Mouse (Mus musculus): Measurements from ENCODE around the gene Mapk14. TPM values are rescaled to one million over a fixed set of nuclear protein-coding genes. Genes with fewer than 3 reads are reported as not detected.
"Not testable (repeated sequence)": the region's sequence is repeated elsewhere in the genome, so short reads cannot be mapped to it uniquely, and the experiment has no call there.

The Mapk14 gene
- total RNA-seq, 2 experiments from 2014 or later: 66.1 to 84.1 TPM

DNA sequence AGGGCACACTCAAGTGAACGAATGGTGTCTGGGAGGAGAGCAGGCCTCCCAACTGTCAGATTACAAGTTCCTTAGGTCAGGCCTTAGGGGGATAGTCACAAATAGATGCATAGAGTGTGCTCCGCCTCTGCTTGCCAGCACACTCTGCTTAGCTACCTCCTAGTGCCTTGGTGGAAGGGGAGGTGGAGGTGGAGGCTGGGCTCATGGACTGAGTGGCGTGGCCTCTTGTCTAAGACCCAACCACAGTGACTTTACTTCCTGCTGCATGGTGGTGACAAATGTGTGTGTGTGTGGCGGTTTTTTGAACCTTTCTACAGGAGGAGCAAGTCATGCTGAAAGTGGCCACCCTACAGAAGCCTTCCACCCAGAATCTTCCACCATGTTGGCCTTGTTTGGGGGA lies 45.4 kb downstream of the Mapk14 start:
- no peak for DNase-seq

DNA sequence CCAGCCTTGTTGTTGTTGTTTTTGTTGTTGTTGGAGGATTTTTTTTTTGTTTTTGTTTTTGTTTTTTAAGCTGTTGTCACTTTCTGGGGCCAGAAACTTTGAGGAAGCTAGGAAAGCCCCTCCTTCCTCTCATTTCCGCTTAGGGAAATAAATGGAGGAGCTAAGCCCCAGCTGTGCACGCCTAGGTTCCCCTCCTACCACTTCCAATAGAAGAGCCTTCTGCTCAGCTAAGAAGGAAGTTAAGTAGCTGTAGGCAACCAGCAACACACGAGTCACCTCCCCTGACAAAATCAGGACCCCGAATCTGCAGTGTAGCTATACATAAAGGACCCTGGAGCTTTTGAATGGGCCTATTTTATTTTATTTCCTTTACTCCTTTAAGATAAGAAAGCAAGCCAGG lies 46.8 kb downstream of the Mapk14 start:
- DNase-seq: no peak

DNA sequence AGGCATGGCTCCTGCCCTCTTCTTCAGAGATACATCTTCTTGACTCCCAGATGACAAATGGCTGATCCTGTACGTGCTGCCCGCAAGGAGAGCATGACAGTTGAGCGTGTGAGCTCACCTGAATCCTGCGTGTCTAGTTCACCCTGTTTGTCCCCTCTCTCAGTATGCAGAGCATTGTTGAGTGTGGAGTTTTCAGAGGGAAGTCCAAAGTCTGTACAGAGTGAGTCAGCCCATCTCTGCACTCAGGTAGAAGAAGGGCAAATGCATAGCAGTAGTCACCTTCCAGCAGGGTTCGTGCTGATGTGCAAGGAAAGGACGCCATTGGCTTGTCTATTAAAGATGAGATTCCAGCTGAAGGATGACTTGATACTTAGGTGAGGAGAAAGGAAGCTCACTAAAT lies 48.1 kb downstream of the Mapk14 start:
- DNase-seq: no peak

DNA sequence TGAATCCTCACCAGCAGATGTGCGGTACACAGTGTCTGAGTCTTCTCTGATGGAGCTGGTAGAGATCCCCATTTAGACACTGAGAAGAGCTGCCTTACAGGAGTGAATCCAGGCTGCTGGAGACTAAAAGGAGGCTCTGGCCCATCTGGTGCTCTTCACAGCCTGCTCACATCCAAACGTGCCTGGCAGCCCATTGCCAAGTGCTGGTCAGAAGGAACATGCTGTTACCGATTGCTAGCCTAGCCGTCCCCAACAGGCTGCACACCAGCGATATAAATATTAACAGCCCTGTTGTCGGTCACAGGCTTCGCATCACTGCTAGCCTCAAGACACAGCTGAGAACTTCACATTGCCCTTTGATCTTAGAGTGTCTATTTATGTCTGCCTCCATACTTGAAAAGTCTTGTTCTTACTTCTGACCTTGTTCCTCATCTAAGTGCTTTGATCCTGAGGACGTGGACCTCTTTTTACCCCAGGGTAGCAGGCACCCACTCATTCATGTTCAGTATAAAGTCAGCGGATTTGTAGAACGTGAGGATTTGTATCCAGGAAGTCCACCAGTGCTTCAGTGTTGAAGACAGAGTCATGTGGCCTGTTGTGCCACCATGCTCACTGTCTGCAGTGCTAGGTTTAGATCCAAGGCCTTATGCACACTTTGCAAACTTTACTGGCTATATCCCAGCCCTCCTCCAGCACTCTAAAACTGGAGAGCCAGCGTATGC lies 52.2 kb downstream of the Mapk14 start:
- no peak for DNase-seq

DNA sequence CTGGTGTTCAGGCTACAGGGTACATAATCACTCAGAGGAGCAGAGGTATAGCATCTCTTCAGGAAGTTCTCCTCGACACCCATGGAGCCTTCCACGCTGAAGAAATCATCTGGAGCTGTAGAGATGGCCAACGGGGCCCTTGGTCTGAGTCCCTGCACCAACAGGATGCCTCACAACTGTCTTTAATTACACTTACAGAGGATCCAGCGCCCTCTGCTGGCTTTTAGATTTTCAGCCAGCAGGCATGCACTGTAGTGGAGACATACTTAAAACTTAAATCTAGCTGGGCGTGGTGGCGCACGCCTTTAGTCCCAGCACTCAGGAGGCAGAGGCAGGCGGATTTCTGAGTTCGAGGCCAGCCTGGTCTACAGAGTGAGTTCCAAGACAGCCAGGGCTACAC lies 52.8 kb downstream of the Mapk14 start:
- DNase-seq: no peak

DNA sequence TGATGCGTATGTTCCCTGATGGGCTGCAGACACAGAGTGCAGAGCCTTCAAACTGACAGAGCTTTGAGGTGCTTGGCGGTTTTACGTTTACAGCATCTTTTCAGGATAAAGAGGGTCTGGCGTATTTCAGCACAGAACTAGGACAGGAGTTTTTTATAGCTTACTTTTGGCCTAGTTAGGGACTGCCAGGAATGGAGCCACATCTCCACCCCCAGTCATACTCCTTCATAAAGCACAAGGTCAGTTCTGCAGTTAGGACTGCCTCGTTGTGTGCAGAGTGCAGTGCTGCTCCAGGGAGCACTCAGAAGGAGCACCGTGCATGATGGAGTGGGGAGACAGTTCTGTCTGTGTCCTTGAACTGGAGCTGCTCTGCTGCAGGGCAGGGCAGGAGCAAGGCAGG lies 54.6 kb downstream of the Mapk14 start:
- DNase-seq: no peak

DNA sequence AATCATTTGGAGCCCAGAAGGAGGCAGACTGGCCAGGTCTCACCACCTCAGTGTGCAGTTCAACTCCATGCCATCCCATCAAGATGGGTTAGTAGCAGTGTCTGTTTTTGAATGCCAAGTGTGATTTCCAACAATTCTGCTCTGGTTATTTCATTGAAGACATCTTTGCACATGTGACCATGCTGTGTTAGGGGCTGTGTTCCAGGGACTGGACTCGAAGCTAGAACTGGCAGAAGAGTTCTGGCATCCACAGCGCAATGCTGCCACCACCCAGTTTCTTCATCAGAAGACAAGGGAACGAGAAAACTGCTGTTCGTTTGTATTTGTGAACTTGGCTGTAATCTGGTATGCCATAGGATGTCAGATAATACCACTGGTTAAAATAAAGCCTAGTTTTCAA lies 56.9 kb downstream of the Mapk14 start:
- DNase-seq: no peak

DNA sequence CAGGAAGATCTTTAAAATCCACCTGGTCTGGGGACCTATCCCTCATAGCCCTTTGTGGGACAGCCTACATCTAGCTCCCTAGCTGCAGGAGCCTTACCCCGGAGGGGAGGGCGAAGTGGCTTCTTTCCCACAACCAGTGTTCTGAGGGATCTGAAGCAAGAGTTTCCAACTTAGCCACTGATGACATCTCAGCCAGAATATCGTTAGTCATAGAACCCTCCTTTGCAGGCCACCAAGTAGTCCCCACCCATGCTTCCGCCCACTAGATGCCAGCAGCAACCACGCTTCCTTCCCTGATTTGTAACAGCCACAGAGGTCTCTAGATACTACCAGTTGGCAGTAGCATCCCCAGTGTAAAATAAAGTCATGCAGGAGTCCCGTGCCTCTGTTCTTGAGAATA lies 59.5 kb downstream of the Mapk14 start:
- DNase-seq: peak; percentile 30 to 37

DNA sequence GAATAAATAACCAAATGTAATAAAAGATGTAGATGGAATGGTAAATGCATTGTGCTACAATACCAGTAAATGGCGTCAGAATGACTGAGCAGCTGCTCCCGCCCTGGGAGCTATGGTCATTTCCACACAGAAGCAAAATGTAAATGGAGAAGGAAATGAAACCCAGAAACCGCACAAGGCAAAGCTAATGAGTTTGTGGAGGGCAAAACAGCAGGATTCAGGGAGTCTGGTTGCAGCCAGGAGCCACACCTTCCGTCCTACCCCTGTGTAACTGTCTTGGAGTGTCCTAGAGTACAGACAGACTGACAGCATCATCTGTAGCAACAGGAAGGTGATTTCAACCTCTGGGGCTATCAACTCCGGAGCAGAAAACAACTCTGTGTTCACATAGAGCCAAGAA lies 65.3 kb downstream of the Mapk14 start:
- no peak for DNase-seq

DNA sequence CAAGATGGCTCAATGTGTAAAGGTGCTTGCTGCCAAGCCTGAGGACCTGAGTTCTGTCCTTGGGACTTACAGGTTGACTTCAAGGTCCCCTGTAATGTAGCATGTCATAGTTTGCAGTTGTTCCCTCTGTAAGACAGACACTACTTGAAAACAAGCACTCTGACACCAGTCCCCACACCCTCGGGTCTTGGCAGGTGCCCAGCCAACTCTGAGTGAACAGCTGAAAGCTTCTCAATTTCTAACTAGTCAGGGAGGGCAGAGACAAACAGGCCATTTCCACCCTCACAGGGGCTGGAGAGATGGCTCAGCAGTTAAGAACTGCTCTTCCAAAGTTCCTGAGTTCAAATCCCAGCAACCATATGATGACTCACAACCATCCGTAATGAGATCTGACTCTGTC lies 66.3 kb downstream of the Mapk14 start:
- DNase-seq: no peak

DNA sequence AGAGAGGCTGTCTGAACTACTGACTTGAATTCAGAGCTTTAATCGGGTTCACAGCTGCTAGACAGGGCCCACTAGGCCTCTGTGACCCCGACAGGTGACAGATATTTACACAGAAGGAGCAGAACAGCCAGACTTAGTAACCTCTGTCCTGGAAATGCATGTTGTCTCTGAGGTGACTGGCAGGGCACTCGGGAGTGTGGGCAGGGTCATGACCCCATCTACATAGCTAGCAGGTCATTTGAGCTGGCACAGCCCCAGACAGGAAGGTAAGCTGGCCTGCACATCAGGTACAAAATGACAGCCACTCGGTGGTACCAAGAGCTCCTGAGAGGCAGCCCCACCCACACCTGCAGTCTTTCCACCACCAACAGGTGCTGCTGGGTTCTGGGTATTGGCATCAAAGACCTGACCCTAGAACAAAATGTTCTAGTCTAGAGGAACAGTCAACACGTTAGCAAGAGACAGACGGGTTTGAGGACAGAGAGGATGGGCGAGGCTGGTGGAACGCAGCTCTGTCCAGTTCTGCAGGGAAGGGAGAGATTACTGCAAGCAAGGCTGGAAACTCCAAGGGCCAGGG lies 69.7 kb downstream of the Mapk14 start:
- no peak for DNase-seq

DNA sequence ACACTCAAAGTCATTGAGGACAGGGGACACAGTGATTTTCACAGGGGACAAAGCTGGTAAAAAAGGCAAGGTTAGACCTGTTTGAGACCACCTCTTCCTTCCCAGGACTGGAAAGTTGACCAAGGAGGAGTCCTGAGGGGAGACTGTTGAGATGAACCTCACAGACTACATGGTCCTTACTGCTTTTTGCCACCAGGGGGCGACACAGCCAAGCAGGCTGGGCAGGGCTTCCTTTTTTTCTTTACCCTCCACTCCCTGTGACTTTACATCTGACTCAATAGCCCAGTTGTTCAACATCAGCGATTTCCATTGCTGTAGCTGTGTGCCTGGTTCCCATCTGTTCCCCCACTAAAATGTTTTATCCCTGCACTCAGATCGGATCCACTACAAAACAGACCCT lies 70.7 kb downstream of the Mapk14 start:
- peak; percentile 87 to 90 for DNase-seq

DNA sequence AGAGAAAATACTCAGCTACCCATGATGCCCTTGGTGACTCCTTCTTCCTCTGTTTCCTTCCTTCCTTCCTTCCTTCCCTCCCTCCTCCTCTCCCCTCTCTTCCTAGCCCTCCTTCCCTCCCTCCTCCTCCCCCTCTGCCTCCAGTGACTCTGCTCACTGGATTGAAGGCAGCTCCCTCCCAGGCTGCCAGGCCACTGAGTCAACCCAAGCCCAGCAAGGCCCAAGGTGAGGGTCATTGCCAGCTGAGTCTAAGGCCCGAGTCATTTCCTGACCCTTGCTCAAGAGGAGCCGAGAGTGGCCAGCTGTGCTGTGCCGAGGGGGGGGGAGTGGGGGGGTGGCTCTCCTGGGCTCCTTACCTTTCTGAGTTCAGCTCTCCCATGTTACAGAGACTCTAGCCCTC lies 75.1 kb downstream of the Mapk14 start:
- peak; percentile 84 to 88 for DNase-seq

DNA sequence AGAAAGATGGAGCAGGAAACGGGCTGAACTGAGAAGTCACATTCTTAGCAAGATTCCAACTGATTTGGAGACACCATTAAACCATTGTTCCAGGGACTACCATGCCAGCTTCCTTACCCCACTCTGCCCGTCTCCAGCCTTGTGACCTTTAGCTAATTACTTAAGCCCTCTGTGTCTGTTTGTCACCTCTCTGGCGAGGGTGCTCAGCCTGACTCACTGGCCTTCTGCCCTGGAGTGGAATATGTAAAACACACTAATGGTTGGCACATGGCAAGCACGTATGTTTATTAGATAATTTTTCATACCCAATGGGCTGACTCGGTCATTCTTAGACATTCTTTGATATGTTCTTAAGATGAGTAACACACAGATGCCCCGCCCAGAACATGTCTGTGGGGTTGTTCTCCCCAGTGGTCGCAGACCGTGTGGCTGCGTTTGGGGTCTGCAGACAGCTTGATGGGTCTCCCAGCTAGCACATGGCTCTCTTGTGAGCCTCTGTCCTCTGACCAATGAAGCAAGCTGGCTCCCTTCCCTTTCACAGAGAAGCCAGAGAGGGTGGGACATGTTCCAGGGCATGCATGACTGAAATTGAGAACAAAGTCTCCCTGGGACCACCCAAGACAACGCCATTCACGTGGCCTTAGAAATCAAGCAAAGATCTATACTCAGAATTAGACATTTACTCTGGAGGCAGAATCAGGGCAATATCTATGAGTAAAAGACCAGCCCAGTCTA lies 75.8 kb downstream of the Mapk14 start:
- peak in 1 of 2 experiments; percentile 52 for DNase-seq

DNA sequence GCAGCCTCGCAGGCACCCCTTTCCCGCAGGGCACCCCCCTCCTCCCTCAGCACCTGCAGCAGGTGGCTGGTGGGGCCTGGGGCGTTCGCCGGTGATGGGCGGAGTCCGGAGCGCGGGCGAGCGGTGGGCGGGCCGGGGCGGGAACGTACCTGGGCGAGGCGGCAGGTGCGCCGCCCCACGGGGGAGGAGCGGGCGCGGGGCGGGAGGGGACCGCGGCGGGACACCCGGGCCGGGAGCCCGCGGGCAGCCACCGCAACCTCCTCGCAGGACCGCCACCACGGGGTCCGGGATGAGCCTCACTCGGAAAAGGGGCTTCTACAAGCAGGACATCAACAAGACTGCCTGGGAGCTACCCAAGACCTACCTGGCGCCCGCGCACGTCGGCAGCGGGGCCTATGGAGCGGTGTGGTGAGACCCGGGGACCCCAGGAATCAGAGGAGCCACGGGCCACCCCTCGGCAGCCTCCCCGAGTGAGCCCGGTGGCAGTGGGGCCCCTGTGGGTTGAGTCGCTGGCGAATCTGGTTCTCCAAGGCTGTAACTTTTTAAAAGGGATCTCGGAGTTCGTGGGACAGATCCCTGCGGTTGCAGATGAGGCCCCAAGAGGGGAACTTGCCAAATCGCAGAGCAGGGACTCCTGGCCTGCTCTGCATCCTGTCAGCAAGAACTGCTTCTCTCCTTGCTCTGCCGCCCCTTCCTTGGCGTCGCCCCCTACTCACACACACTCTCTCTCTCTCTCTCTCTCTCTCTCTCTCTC lies 78.2 kb downstream of the Mapk14 start, which contains the start of gene Mapk13:
Mapk13 (plus strand) TSS at position 177 of the 754 bp plus-strand sequence.
- DNase-seq: peak; percentile 32 to 44

DNA sequence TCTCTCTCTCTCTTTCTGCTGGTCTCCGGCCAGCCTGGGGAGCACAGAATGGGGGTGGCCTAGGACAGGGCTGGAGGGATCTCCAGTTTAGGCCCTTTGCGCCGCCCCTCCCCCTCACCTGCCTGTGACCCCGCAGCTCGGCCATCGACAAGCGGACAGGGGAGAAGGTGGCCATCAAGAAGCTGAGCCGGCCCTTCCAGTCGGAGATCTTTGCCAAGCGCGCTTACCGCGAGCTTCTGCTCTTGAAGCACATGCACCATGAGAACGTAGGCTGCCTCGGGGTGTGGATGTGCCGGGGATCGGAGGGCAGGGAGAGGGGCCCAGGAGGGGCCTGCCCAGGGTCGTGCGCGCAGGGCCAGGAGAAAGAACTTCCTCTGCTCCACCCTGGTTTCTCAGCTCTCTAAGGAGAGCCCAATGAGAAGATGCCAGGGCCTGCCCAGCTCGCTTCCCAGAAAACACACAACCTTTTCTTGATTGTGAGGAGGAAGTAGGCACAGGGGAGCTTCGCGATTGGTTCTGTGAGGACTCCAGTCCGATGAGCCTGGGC lies 78.8 kb downstream of the Mapk14 start:
- DNase-seq: peak; percentile 34 to 50

DNA sequence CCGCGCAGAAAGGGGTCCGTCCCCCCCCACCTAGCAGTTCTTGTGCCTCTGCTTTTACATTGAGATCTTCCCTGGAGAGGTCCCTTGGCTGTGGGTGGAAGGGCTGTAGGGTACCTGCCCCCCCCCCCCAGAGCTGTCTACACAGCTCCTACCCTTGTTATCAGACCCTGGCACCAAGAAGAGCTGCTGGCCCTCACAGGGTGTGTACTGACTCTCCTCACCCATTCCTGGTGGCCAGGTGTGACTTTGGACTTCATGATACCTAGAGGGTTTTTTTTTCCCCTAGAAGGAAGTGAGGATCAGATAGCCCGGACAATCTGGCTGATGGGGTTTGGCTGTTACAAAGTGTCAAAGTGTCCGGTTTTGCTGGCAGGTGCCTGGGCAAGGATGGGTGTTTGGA lies 80.2 kb downstream of the Mapk14 start:
- DNase-seq: no peak

DNA sequence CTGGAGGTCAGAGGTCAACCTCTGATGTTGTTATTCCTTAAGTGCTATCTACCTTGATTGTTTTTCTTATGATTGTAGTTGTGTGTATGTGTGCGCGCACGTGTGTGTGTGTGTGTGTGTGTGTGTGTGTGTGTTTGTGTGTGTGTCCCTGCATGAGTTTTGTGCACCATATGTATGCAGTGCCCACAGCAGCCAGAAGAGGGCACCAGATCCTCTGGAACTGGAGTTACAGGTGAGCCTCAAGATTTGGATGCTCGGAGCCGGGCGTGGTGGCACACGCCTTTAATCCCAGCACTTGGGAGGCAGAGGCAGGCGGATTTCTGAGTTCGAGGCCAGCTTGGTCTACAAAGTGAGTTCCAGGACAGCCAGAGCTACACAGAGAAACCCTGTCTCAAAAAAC lies 83.2 kb downstream of the Mapk14 start:
- not testable (repeated sequence) for DNase-seq

DNA sequence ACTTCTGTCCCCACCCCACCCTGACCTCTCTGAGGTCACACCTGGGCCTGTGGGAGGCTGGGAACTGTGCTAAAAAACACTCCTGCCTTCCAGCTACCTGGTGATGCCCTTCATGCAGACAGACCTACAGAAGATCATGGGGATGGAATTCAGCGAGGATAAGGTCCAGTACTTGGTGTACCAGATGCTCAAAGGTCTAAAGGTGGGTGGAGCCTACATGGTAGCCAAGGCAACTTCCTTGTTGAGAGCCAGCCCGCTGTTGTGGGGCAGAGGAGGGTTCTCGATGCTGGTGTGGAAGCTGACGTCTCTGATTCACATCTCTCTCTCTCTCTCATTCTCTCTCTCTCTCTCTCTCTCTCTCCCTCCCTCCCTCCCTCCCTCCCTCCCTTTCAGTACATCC lies 84.0 kb downstream of the Mapk14 start:
- DNase-seq: no peak

DNA sequence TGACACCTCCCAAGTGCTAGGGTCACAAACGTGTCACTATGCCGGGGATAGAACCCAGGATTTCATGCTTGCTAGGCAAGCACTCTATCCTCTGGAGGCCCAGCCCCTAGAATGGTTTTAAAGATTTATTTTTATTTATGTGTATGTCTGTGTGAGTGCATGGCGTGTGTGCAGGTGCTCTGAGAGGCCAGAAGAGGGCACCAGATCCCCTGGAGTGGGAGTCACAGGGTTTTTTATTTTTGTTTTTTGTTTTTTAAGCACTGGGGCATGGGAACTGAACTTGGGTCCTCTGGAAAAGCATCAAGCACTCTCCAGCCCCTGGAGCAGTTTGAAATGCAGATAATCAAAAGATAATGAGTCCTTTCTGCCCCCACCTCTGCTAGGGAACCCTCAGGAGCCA lies 85.7 kb downstream of the Mapk14 start:
- DNase-seq: no peak

DNA sequence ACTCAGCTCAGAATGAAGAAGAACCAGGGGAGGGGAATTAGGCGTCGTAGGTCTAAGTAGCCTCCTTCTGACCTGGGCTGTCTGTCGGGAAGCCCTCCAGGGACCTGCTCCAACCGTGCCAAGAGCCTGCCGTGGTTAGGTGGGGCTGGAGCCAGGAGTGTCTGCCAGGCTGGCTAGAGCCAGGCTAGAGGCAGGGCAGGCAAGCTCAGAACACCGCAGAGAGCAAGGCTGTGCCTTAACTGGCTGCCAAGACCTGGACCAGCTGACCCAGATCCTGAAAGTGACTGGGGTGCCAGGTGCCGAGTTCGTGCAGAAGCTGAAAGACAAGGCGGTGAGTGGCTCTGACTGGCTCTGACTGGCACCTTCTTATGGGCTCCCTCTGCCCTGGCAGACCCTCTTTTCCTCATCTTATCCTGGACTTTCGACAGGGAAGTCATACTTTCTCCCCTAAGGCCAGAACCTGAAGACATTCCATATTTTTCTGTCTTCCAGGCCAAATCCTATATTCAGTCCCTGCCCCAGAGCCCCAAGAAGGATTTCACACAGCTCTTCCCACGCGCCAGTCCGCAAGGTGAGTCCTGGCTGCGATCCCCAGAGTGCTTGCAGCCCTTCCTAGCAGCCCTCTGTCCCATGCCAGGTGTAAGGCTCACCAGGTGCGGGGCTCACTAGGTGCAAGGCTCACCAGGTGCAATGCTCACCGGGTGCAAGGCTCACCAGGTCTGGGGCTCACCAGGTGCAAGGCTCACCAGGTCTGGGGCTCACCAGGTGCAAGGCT lies 86.3 kb downstream of the Mapk14 start:
- DNase-seq: peak; percentile 70 to 72

DNA sequence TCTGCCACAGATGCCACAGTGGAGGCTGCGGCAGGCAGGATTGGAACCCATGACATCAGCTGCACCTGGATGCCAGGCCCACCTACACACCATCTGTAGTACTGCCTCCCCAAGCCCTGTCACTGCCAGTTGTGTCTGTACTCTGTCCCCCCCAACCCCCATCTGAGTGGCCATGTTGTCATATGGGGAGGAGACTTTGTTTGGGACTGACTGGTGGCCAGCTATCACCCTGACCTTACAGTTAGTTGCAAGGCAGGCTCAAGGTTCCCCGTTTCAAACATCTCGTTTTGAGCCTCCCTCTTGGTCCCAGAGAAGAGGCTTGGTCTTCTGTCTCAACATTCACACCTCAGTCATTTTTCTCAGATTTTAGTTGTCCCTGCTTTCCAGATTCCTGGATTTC lies 88.6 kb downstream of the Mapk14 start:
- peak in 1 of 2 experiments; percentile 58 for DNase-seq
